In the genomic region with DNA sequence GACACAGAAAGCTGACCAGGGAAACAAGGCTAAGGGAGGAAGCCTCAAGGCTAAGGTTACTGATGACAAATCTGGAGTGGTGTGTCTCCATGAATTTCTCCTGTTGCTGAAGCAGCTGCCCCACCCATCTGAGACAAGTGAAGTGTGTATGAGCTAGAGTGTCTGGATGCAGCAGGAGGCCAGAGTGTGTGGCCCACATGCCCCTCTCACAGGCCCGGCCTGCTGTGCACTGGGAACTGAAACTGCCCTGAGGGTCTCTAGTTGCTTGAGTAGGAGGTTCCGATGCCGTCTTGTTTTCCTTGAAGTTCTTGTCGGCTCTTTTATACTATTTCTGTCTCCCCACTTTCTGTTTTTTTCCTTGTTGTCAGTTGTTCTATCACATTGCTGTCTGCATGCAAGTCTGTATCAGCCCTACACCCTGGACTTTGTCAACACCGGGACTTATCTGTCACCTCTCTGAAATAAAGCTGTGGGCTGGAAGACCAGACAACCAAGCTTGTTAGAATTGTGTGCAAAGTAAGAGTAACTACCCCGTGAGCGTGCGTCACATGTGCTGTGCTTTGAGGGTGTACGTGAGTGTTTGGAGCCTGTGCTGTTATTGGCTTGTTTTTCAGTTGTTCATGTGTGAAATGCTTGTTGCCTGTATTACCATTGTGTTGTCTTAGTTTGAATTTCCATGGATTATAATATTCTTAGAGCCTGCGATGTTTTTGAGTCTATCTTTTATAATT, we compare ENCODE assay signal across 16 mouse cellular contexts.
DNase-seq lines count a peak whose midpoint lies in the region; ATAC-seq lines count a peak whose summit lies in the region.
"Had no signal": no experiment of that assay in that cellular context is flagged by ENCODE, and none has a peak within 500 bp of the region (broad histone marks: within the 10 kb centered on the region; RNA-seq: fewer than 3 reads in every experiment).

No protein-coding gene starts in this region.

- H3K4me3 ChIP-seq in heart, embryonic 13.5 days = no peak overlapping the region
- H3K4me3 ChIP-seq in kidney, embryonic 16.5 days (ENCODE audit: low read length) = no peak overlapping the region
- H3K4me3 ChIP-seq in midbrain, embryonic 11.5 days (ENCODE audit: low read depth, low read length) = no peak overlapping the region
- no peak overlapping the region for H3K4me3 ChIP-seq in midbrain, embryonic 15.5 days
- H3K4me3 ChIP-seq: gastrocnemius, adult 2 months; limb, embryonic 12.5 days; liver, embryonic 13.5 days had no signal

- DNase-seq in heart, postnatal 4 days = no peak
- DNase-seq in kidney, adult 8-10 months = no peak
- DNase-seq in midbrain, embryonic 11.5 days (ENCODE audit: low spot score, missing footprints) = peak; percentile 75
- no peak for DNase-seq in adrenal gland, adult 8-10 months
- DNase-seq: cerebellum, adult 2 months; cerebellum, postnatal 36 days; gastrocnemius, adult 2 months; kidney, adult 11 months; kidney, postnatal 4 days; liver, embryonic 13.5 days; thymus, adult 2 months had no signal

- no peaks in the 10 kb centered on the region for H3K9me3 ChIP-seq in heart, embryonic 13.5 days
- H3K9me3 ChIP-seq in kidney, embryonic 16.5 days (ENCODE audit: low read length) = no peaks in the 10 kb centered on the region
- no peaks in the 10 kb centered on the region for H3K9me3 ChIP-seq in midbrain, embryonic 11.5 days (ENCODE audit: control insufficient read depth, low read length)
- H3K9me3 ChIP-seq in midbrain, embryonic 15.5 days = no peaks in the 10 kb centered on the region
- H3K9me3 ChIP-seq: limb, embryonic 12.5 days; liver, embryonic 13.5 days had no signal

- H3K27me3 ChIP-seq in heart, embryonic 13.5 days (replicated peaks) = no peaks in the 10 kb centered on the region
- no peaks in the 10 kb centered on the region for H3K27me3 ChIP-seq in kidney, embryonic 16.5 days (ENCODE audit: insufficient read depth, low read length)
- H3K27me3 ChIP-seq in midbrain, embryonic 11.5 days (ENCODE audit: control insufficient read depth, insufficient read depth, low read length) = no peaks in the 10 kb centered on the region
- H3K27me3 ChIP-seq in midbrain, embryonic 15.5 days (replicated peaks) = no peaks in the 10 kb centered on the region
- H3K27me3 ChIP-seq: limb, embryonic 12.5 days; liver, embryonic 13.5 days had no signal

- H3K36me3 ChIP-seq in heart, embryonic 13.5 days = peaks cover 19% of the 10 kb centered on the region
- H3K36me3 ChIP-seq in kidney, embryonic 16.5 days (ENCODE audit: insufficient read depth, low read length) = peaks cover 12% of the 10 kb centered on the region
- peaks cover 2% of the 10 kb centered on the region; the same call in 1 of the 2 replicates for H3K36me3 ChIP-seq in midbrain, embryonic 11.5 days (ENCODE audit: control insufficient read depth, insufficient read depth, low read length)
- H3K36me3 ChIP-seq in midbrain, embryonic 15.5 days (replicated peaks) = no peaks in the 10 kb centered on the region

- peak overlapping the region; percentile 85 for H3K27ac ChIP-seq in heart, embryonic 13.5 days (replicated peaks)
- H3K27ac ChIP-seq in kidney, embryonic 16.5 days (ENCODE audit: low read length) = 0 out of 2 replicates have a peak overlapping the region, but pooled peaks have one; percentile 24
- H3K27ac ChIP-seq in midbrain, embryonic 11.5 days (ENCODE audit: low read depth, low read length) = no peak overlapping the region
- H3K27ac ChIP-seq in midbrain, embryonic 15.5 days = no peak overlapping the region
- H3K27ac ChIP-seq: gastrocnemius, adult 2 months; limb, embryonic 12.5 days; liver, embryonic 13.5 days had no signal

- H3K9ac ChIP-seq in heart, embryonic 13.5 days = peak overlapping the region; percentile 54
- H3K9ac ChIP-seq in kidney, embryonic 16.5 days (replicated peaks; ENCODE audit: low read length) = no peak overlapping the region
- H3K9ac ChIP-seq in midbrain, embryonic 11.5 days (ENCODE audit: low read length) = no peak overlapping the region
- no peak overlapping the region for H3K9ac ChIP-seq in midbrain, embryonic 15.5 days
- H3K9ac ChIP-seq: limb, embryonic 12.5 days; liver, embryonic 13.5 days had no signal

- ATAC-seq in heart, embryonic 13.5 days (ENCODE audit: extremely low read depth, insufficient number of reproducible peaks, low FRiP score, low TSS enrichment) = no peak; the same call in 1 of the 2 replicates
- no peak; the same call in 1 of the 2 replicates for ATAC-seq in kidney, embryonic 16.5 days (ENCODE audit: low FRiP score, low TSS enrichment)
- no peak for ATAC-seq in midbrain, embryonic 11.5 days (ENCODE audit: low FRiP score)
- no peak for ATAC-seq in midbrain, embryonic 15.5 days (replicated peaks)
- ATAC-seq: hindbrain, embryonic 16.5 days had no signal

- H3K4me1 ChIP-seq in heart, embryonic 13.5 days = peaks cover 56% of the 10 kb centered on the region
- peaks cover 14% of the 10 kb centered on the region; the same call in 1 of the 2 replicates for H3K4me1 ChIP-seq in kidney, embryonic 16.5 days (ENCODE audit: insufficient read depth, low read length)
- H3K4me1 ChIP-seq in midbrain, embryonic 11.5 days (ENCODE audit: control insufficient read depth, insufficient read depth, low read length) = no peaks in the 10 kb centered on the region
- peaks cover 3% of the 10 kb centered on the region; the same call in 1 of the 2 replicates for H3K4me1 ChIP-seq in midbrain, embryonic 15.5 days

- H3K4me2 ChIP-seq in heart, embryonic 13.5 days = peak overlapping the region; percentile 51
- no peak overlapping the region for H3K4me2 ChIP-seq in kidney, embryonic 16.5 days (replicated peaks; ENCODE audit: low read depth, low read length)
- H3K4me2 ChIP-seq in midbrain, embryonic 11.5 days = no peak overlapping the region
- no peak overlapping the region for H3K4me2 ChIP-seq in midbrain, embryonic 15.5 days
- H3K4me2 ChIP-seq: limb, embryonic 12.5 days; liver, embryonic 13.5 days had no signal

- WGBS in heart, embryonic 13.5 days = 23% methylated on average over 10 of the region's 10 CpGs
- WGBS in kidney, embryonic 16.5 days = 59% methylated on average over 10 of the region's 10 CpGs
- 83% methylated on average over 10 of the region's 10 CpGs for WGBS in midbrain, embryonic 11.5 days
- 86% methylated on average over 10 of the region's 10 CpGs for WGBS in midbrain, embryonic 15.5 days

Comparison
In these comparisons a context has a peak if more than half of its experiments do, and no peak if none do; other contexts are left out.
1. H3K27ac ChIP-seq: peak in heart, embryonic 13.5 days (single experiment) and kidney, embryonic 16.5 days (single experiment); none in midbrain, embryonic 11.5 days (single experiment) and midbrain, embryonic 15.5 days (single experiment).